Mouse (Mus musculus) limb, embryonic 15.5 days (tissue): ENCODE measurements at regions not wholly inside any gene's neighbourhood (a gene's known extent, or its start where the extent isn't known, plus 50 kb on each side); places are given as distances from the start of the nearest gene placed in this dataset.

Experiments
- ATAC-seq: fragments of 200-750 bp; cut with Nextera tagmentation; 2 replicates; pipeline ENCODE4 v1.8.0; 2017; ENCODE audit warnings: low read depth, moderate TSS enrichment; ENCODE audit not compliant: insufficient number of reproducible peaks, low FRiP score, low TSS enrichment
- H3K27ac ChIP-seq: fragments of 300-500 bp; sonication (generic); 2 replicates; pipeline ENCODE4 v1.5.1; 2015; ENCODE audit warnings: moderate library complexity, mild to moderate bottlenecking, inconsistent platforms
- H3K27me3 ChIP-seq: fragments of 300-500 bp; sonication (generic); 2 replicates; pipeline ENCODE4 v1.6.1; 2015; ENCODE audit warnings: inconsistent platforms
- H3K36me3 ChIP-seq: fragments of 300-500 bp; sonication (generic); 2 replicates; pipeline ENCODE4 v1.6.1; 2015; ENCODE audit warnings: inconsistent platforms
- H3K4me1 ChIP-seq: fragments of 300-500 bp; sonication (generic); 2 replicates; pipeline ENCODE4 v1.6.1; 2015; ENCODE audit warnings: inconsistent platforms
- H3K4me2 ChIP-seq: fragments of 300-500 bp; sonication (generic); 2 replicates; pipeline ENCODE4 v1.6.1; 2015; ENCODE audit warnings: mild to moderate bottlenecking, inconsistent platforms
- H3K4me3 ChIP-seq: fragments of 300-500 bp; sonication (generic); 2 replicates; pipeline ENCODE4 v1.5.1; 2015; ENCODE audit warnings: mild to moderate bottlenecking, inconsistent platforms
- H3K9ac ChIP-seq: fragments of 300-500 bp; sonication (generic); 2 replicates; pipeline ENCODE4 v1.6.1; 2015; ENCODE audit warnings: inconsistent platforms
- H3K9me3 ChIP-seq: fragments of 300-500 bp; sonication (generic); 2 replicates; pipeline ENCODE4 v1.6.1; 2016; ENCODE audit warnings: inconsistent platforms
- WGBS: fragments of 180-500 bp; shearing (Covaris S2); methylation state at CpG from one replicate; pipeline ENCODE4 v1.1.7; 2015; 5-methylcytosine and 5-hydroxymethylcytosine counted together

- Histone ChIP-seq H3K36me3 (no peaks in the 10 kb centered on the region), H3K27ac (no peak overlapping the region), H3K27me3 (no peaks in the 10 kb centered on the region), H3K4me1 (no peaks in the 10 kb centered on the region), H3K9ac (no peak overlapping the region), H3K4me2 (no peak overlapping the region), H3K4me3 (no peak overlapping the region), H3K9me3 (no peaks in the 10 kb centered on the region)
- no peak for ATAC-seq
- 82% methylated on average over 4 of the region's 4 CpGs for WGBS
Observed at GRCm38 (mm10) chr12:97529556-97529955, 729.7 kb downstream of the Galc start.

- no peak overlapping the region for H3K27ac ChIP-seq
- WGBS = 36% methylated on average over 1 of the region's 1 CpGs
- ATAC-seq = no peak
- no peaks in the 10 kb centered on the region for H3K4me1 ChIP-seq
- no peak overlapping the region for H3K9ac ChIP-seq
- no peak overlapping the region for H3K4me3 ChIP-seq
- H3K9me3 ChIP-seq = no peaks in the 10 kb centered on the region
- no peaks in the 10 kb centered on the region for H3K36me3 ChIP-seq
- H3K4me2 ChIP-seq = no peak overlapping the region
- no peaks in the 10 kb centered on the region for H3K27me3 ChIP-seq
Observed at GRCm38 (mm10) chr12:97525931-97526330, 733.3 kb downstream of the Galc start.

GRCm38 (mm10) chr12:97519834-97520489 is 739.3 kb downstream of the Galc start:
- no peak overlapping the region for H3K4me3 ChIP-seq

GRCm38 (mm10) chr12:97517534-97517933 is 741.7 kb downstream of the Galc start:
- ATAC-seq = no peak

More at GRCm38 (mm10) chr12:97519834-97520489, 739.3 kb downstream of the Galc start:
- Histone ChIP-seq H3K27me3 (no peaks in the 10 kb centered on the region), H3K27ac (no peak overlapping the region), H3K9ac (no peak overlapping the region), H3K4me1 (no peaks in the 10 kb centered on the region), H3K36me3 (no peaks in the 10 kb centered on the region), H3K4me2 (no peak overlapping the region), H3K9me3 (no peaks in the 10 kb centered on the region)
- WGBS = 82% methylated on average over 4 of the region's 4 CpGs
- ATAC-seq = no peak

GRCm38 (mm10) chr12:97515805-97516204 is 743.5 kb downstream of the Galc start:
- Histone ChIP-seq H3K4me2 (no peak overlapping the region), H3K9me3 (no peaks in the 10 kb centered on the region), H3K27ac (no peak overlapping the region), H3K4me3 (no peak overlapping the region), H3K4me1 (no peaks in the 10 kb centered on the region), H3K9ac (no peak overlapping the region), H3K27me3 (no peaks in the 10 kb centered on the region), H3K36me3 (no peaks in the 10 kb centered on the region)
- 85% methylated on average over 5 of the region's 5 CpGs for WGBS
- no peak for ATAC-seq

More at GRCm38 (mm10) chr12:97517534-97517933, 741.7 kb downstream of the Galc start:
- H3K9me3 ChIP-seq = no peaks in the 10 kb centered on the region
- 75% methylated on average over 2 of the region's 2 CpGs for WGBS
- H3K4me1 ChIP-seq = no peaks in the 10 kb centered on the region
- no peak overlapping the region for H3K27ac ChIP-seq
- no peaks in the 10 kb centered on the region for H3K27me3 ChIP-seq
- H3K36me3 ChIP-seq = no peaks in the 10 kb centered on the region
- H3K4me3 ChIP-seq = no peak overlapping the region
- no peak overlapping the region for H3K9ac ChIP-seq
- no peak overlapping the region for H3K4me2 ChIP-seq

- ATAC-seq = no peak
- H3K27ac ChIP-seq = no peak overlapping the region
- no peaks in the 10 kb centered on the region for H3K27me3 ChIP-seq
- H3K9ac ChIP-seq = no peak overlapping the region
- H3K4me3 ChIP-seq = no peak overlapping the region
- H3K36me3 ChIP-seq = no peaks in the 10 kb centered on the region
- H3K9me3 ChIP-seq = no peaks in the 10 kb centered on the region
- H3K4me1 ChIP-seq = no peaks in the 10 kb centered on the region
- no peak overlapping the region for H3K4me2 ChIP-seq
- WGBS = 61% methylated on average over 9 of the region's 9 CpGs
Observed at GRCm38 (mm10) chr12:97511866-97512265, 747.4 kb downstream of the Galc start.

GRCm38 (mm10) chr12:97501441-97501840 is 757.8 kb downstream of the Galc start:
- no peak for ATAC-seq
- no peaks in the 10 kb centered on the region for H3K9me3 ChIP-seq
- H3K36me3 ChIP-seq = no peaks in the 10 kb centered on the region
- H3K4me2 ChIP-seq = no peak overlapping the region
- H3K27ac ChIP-seq = no peak overlapping the region
- H3K4me1 ChIP-seq = no peaks in the 10 kb centered on the region
- no peaks in the 10 kb centered on the region for H3K27me3 ChIP-seq
- H3K9ac ChIP-seq = no peak overlapping the region
- H3K4me3 ChIP-seq = no peak overlapping the region
- WGBS = 81% methylated on average over 2 of the region's 2 CpGs

GRCm38 (mm10) chr12:97483559-97483958 is 775.7 kb downstream of the Galc start:
- Histone ChIP-seq H3K4me2 (no peak overlapping the region), H3K27me3 (no peaks in the 10 kb centered on the region), H3K4me3 (no peak overlapping the region), H3K4me1 (no peaks in the 10 kb centered on the region), H3K9ac (no peak overlapping the region), H3K9me3 (no peaks in the 10 kb centered on the region), H3K27ac (no peak overlapping the region), H3K36me3 (no peaks in the 10 kb centered on the region)
- no peak for ATAC-seq
- WGBS = 55% methylated on average over 2 of the region's 2 CpGs

GRCm38 (mm10) chr12:97476466-97477250 is 782.6 kb downstream of the Galc start:
- peaks cover 4% of the 10 kb centered on the region; the same call in 1 of the 2 replicates for H3K4me1 ChIP-seq
- no peaks in the 10 kb centered on the region for H3K27me3 ChIP-seq
- H3K9ac ChIP-seq = no peak overlapping the region
- H3K9me3 ChIP-seq = no peaks in the 10 kb centered on the region
- no peak for ATAC-seq
- H3K4me3 ChIP-seq = no peak overlapping the region
- WGBS = 49% methylated on average over 11 of the region's 11 CpGs
- peak overlapping the region; percentile 30; the same call in 1 of the 2 replicates for H3K27ac ChIP-seq
- H3K36me3 ChIP-seq = no peaks in the 10 kb centered on the region
- no peak overlapping the region for H3K4me2 ChIP-seq

GRCm38 (mm10) chr12:97475751-97476150 is 783.5 kb downstream of the Galc start:
- no peaks in the 10 kb centered on the region for H3K27me3 ChIP-seq
- H3K4me2 ChIP-seq = no peak overlapping the region
- no peak overlapping the region for H3K4me3 ChIP-seq
- ATAC-seq = no peak
- H3K27ac ChIP-seq = no peak overlapping the region
- H3K4me1 ChIP-seq = peaks cover 4% of the 10 kb centered on the region; the same call in 1 of the 2 replicates
- H3K36me3 ChIP-seq = no peaks in the 10 kb centered on the region
- no peak overlapping the region for H3K9ac ChIP-seq
- no peaks in the 10 kb centered on the region for H3K9me3 ChIP-seq
- WGBS = 76% methylated on average over 2 of the region's 2 CpGs

GRCm38 (mm10) chr12:97469183-97469582 is 790.1 kb downstream of the Galc start:
- no peak overlapping the region for H3K27ac ChIP-seq
- no peak overlapping the region for H3K4me3 ChIP-seq
- H3K9ac ChIP-seq = no peak overlapping the region
- no peak for ATAC-seq
- H3K36me3 ChIP-seq = no peaks in the 10 kb centered on the region
- no peaks in the 10 kb centered on the region for H3K4me1 ChIP-seq
- H3K9me3 ChIP-seq = no peaks in the 10 kb centered on the region
- 40% methylated on average over 3 of the region's 3 CpGs for WGBS
- H3K27me3 ChIP-seq = no peaks in the 10 kb centered on the region
- no peak overlapping the region for H3K4me2 ChIP-seq

GRCm38 (mm10) chr12:97436141-97436540 is 823.1 kb downstream of the Galc start:
- WGBS = 64% methylated on average over 3 of the region's 3 CpGs
- no peak overlapping the region for H3K27ac ChIP-seq
- H3K9ac ChIP-seq = no peak overlapping the region
- no peaks in the 10 kb centered on the region for H3K27me3 ChIP-seq
- no peak overlapping the region for H3K4me3 ChIP-seq
- H3K9me3 ChIP-seq = no peaks in the 10 kb centered on the region
- no peak for ATAC-seq
- H3K4me2 ChIP-seq = no peak overlapping the region
- no peaks in the 10 kb centered on the region for H3K4me1 ChIP-seq
- H3K36me3 ChIP-seq = no peaks in the 10 kb centered on the region
